Mouse (Mus musculus) G1E (cell line): ENCODE measurements around the gene Clstn1. TPM values are rescaled to one million over a fixed set of nuclear protein-coding genes. Genes with fewer than 3 reads are reported as not detected.

Experiments used
- ATAC-seq: 2 replicates; pipeline ENCODE4 v1.8.0; 2016; ENCODE audit warnings: mild to moderate bottlenecking; ENCODE audit not compliant: insufficient number of reproducible peaks, poor library complexity, low FRiP score, severe bottlenecking; ENCODE audit errors: extremely low read depth
- DNase-seq: peaks from one replicate; pipeline ENCODE4 v3.0.0; 2012; ENCODE audit warnings: low spot score
- H3K27me3 ChIP-seq: 2 replicates; pipeline ENCODE4 v1.6.1; 2012; ENCODE audit warnings: mild to moderate bottlenecking, low read length, inconsistent platforms; ENCODE audit not compliant: insufficient read depth
- H3K36me3 ChIP-seq: replicated peaks from 2 replicates; pipeline ENCODE3; 2012; ENCODE audit warnings: mild to moderate bottlenecking, inconsistent platforms
- H3K4me1 ChIP-seq: 2 replicates; pipeline ENCODE4 v1.6.1; 2012; ENCODE audit warnings: low read depth, low read length, inconsistent platforms, mixed read lengths; ENCODE audit not compliant: insufficient read depth
- H3K4me3 ChIP-seq: 2 replicates; pipeline ENCODE4 v1.5.1; 2012; ENCODE audit warnings: low read depth, mild to moderate bottlenecking, inconsistent platforms, low read length, moderate library complexity, mixed read lengths
- H3K9me3 ChIP-seq: replicated peaks from 2 replicates; pipeline ENCODE4 v1.6.1; 2012; ENCODE audit warnings: inconsistent platforms
- CTCF ChIP-seq: IDR thresholded peaks from 2 replicates; pipeline ENCODE4 v1.5.1; 2012; ENCODE audit warnings: low read depth, low read length, inconsistent platforms, mixed read lengths
- GATA1 ChIP-seq: IDR thresholded peaks from 2 replicates; pipeline ENCODE4 v1.6.1; 2012; ENCODE audit warnings: borderline replicate concordance, low read length, inconsistent platforms, mixed read lengths
- GATA2 ChIP-seq: IDR thresholded peaks from 2 replicates; pipeline ENCODE4 v1.6.1; 2012; ENCODE audit warnings: low read depth, low read length, inconsistent platforms, borderline replicate concordance
- POLR2AphosphoS5 ChIP-seq: IDR thresholded peaks from 2 replicates; pipeline ENCODE4 v1.6.1; 2012; ENCODE audit warnings: low read depth, low read length, inconsistent platforms; ENCODE audit not compliant: insufficient replicate concordance
- TAL1 ChIP-seq: conservative IDR thresholded peaks from 2 replicates; pipeline ENCODE4 v1.6.1; 2012; ENCODE audit warnings: low read depth, low read length, inconsistent platforms, mixed read lengths
- polyA plus RNA-seq: library from polyadenylated mRNA; stranded (reverse); fragments of >175 nt; gene quantifications from 2 replicates; pipeline ENCODE4 v1.2.3, GENCODE M21; 2012
- total RNA-seq, 2 experiments: library from RNA; stranded (forward) in 1 of 2; stranded (reverse) in 1 of 2; fragments of 200-1000 nt in 1 of 2; fragments of >200 nt in 1 of 2; fragmentation: Nextera tagmentation in 1 of 2; gene quantifications; 2 replicates each; pipeline ENCODE4 v1.2.3; 2014 to 2017

Gene Clstn1
- total and polyA plus RNA-seq, 3 experiments: 0.22 to 2.5 (median 0.38) TPM

- TF ChIP-seq POLR2AphosphoS5 (no peak), GATA2 (no peak), GATA1 (no peak), CTCF (no peak), TAL1 (no peak)
- peaks cover 22% of the 10 kb centered on the region for H3K4me1 ChIP-seq
- no peak overlapping the region for H3K4me3 ChIP-seq
- H3K27me3 ChIP-seq: no peaks in the 10 kb centered on the region
- H3K9me3 ChIP-seq: no peaks in the 10 kb centered on the region
- DNase-seq: no peak
- peaks cover 20% of the 10 kb centered on the region for H3K36me3 ChIP-seq
- no peak for ATAC-seq
These were observed 48.7 kb downstream of the Clstn1 start for GRCm38 (mm10) chr4:149634966-149635365.

- H3K36me3 ChIP-seq: peaks cover 27% of the 10 kb centered on the region
- no peak for ATAC-seq
- H3K9me3 ChIP-seq: no peaks in the 10 kb centered on the region
- DNase-seq: no peak
- H3K4me3 ChIP-seq: no peak overlapping the region
- peaks cover 25% of the 10 kb centered on the region for H3K4me1 ChIP-seq
- TF ChIP-seq TAL1: no peak
- TF ChIP-seq CTCF: no peak
- TF ChIP-seq POLR2AphosphoS5: no peak
- no peak for TF ChIP-seq GATA1
- no peak for TF ChIP-seq GATA2
- no peaks in the 10 kb centered on the region for H3K27me3 ChIP-seq
These were observed 49.7 kb downstream of the Clstn1 start for GRCm38 (mm10) chr4:149635915-149636415.

- H3K4me1 ChIP-seq: peaks cover 13% of the 10 kb centered on the region
- no peak for TF ChIP-seq GATA2
- TF ChIP-seq CTCF: no peak
- no peak for TF ChIP-seq TAL1
- TF ChIP-seq POLR2AphosphoS5: no peak
- no peak for TF ChIP-seq GATA1
- no peak overlapping the region for H3K4me3 ChIP-seq
- H3K36me3 ChIP-seq: peaks cover 46% of the 10 kb centered on the region
- DNase-seq (no peak), ATAC-seq (no peak)
- H3K27me3 ChIP-seq: no peaks in the 10 kb centered on the region
- no peaks in the 10 kb centered on the region for H3K9me3 ChIP-seq
These were observed 51.7 kb downstream of the Clstn1 start for GRCm38 (mm10) chr4:149637942-149638341.

GRCm38 (mm10) chr4:149640831-149641230 is 54.6 kb downstream of the Clstn1 start:
- Histone ChIP-seq H3K4me3 (no peak overlapping the region), H3K9me3 (no peaks in the 10 kb centered on the region), H3K4me1 (peaks cover 3% of the 10 kb centered on the region; the same call in 1 of the 2 replicates), H3K27me3 (no peaks in the 10 kb centered on the region), H3K36me3 (peaks cover 68% of the 10 kb centered on the region)
- no peak for ATAC-seq
- DNase-seq: no peak
- TF ChIP-seq TAL1 (no peak), CTCF (no peak), POLR2AphosphoS5 (no peak), GATA2 (no peak), GATA1 (no peak)

GRCm38 (mm10) chr4:149641400-149641799 is 55.1 kb downstream of the Clstn1 start:
- no peaks in the 10 kb centered on the region for H3K27me3 ChIP-seq
- H3K4me1 ChIP-seq: peaks cover 3% of the 10 kb centered on the region; the same call in 1 of the 2 replicates

GRCm38 (mm10) chr4:149641956-149642355 is 55.7 kb downstream of the Clstn1 start:
- ATAC-seq: no peak
- no peak for TF ChIP-seq GATA2
- no peak for TF ChIP-seq TAL1
- TF ChIP-seq POLR2AphosphoS5: no peak
- TF ChIP-seq GATA1: no peak
- no peak for TF ChIP-seq CTCF
- Histone ChIP-seq H3K36me3 (peaks cover 79% of the 10 kb centered on the region), H3K27me3 (no peaks in the 10 kb centered on the region), H3K4me1 (peaks cover 4% of the 10 kb centered on the region; the same call in 1 of the 2 replicates), H3K4me3 (no peak overlapping the region), H3K9me3 (no peaks in the 10 kb centered on the region)
- DNase-seq: no peak

More at GRCm38 (mm10) chr4:149641400-149641799, 55.1 kb downstream of the Clstn1 start:
- no peak overlapping the region for H3K4me3 ChIP-seq
- H3K36me3 ChIP-seq: peaks cover 73% of the 10 kb centered on the region
- ATAC-seq (no peak), DNase-seq (no peak)
- no peak for TF ChIP-seq CTCF
- no peak for TF ChIP-seq TAL1
- TF ChIP-seq GATA1: no peak
- no peaks in the 10 kb centered on the region for H3K9me3 ChIP-seq

- Histone ChIP-seq H3K4me3 (no peak overlapping the region), H3K27me3 (no peaks in the 10 kb centered on the region), H3K36me3 (peaks cover 90% of the 10 kb centered on the region), H3K9me3 (no peaks in the 10 kb centered on the region), H3K4me1 (peaks cover 15% of the 10 kb centered on the region; the same call in 1 of the 2 replicates)
- DNase-seq (no peak), ATAC-seq (no peak)
- TF ChIP-seq TAL1: no peak
- TF ChIP-seq POLR2AphosphoS5: no peak
- TF ChIP-seq GATA1: no peak
- TF ChIP-seq GATA2: no peak
- no peak for TF ChIP-seq CTCF
These were observed 59.5 kb downstream of the Clstn1 start for GRCm38 (mm10) chr4:149645761-149646160.
